Mouse (Mus musculus) ES-CJ7 (cell line): ENCODE results near the gene Cyfip2.
A peak's percentile ranks its signal among the peaks of the same experiment; 100 is the strongest.

Source experiments
- DNase-seq: peaks from one replicate; pipeline ENCODE4 v3.0.0; 2011; ENCODE audit warnings: low read depth, low spot score

Gene Cyfip2

GRCm38 (mm10) chr11:46312523-46313035 is at the start of gene Cyfip2:
TSS of gene Cyfip2 (minus strand) at chr11:46312859.
- no peak for DNase-seq

- DNase-seq = no peak
These were observed 48.5 kb upstream of the Cyfip2 start for GRCm38 (mm10) chr11:46360991-46361665.

- DNase-seq = no peak
These were observed 45.7 kb upstream of the Cyfip2 start for GRCm38 (mm10) chr11:46358369-46358768.

DNA sequence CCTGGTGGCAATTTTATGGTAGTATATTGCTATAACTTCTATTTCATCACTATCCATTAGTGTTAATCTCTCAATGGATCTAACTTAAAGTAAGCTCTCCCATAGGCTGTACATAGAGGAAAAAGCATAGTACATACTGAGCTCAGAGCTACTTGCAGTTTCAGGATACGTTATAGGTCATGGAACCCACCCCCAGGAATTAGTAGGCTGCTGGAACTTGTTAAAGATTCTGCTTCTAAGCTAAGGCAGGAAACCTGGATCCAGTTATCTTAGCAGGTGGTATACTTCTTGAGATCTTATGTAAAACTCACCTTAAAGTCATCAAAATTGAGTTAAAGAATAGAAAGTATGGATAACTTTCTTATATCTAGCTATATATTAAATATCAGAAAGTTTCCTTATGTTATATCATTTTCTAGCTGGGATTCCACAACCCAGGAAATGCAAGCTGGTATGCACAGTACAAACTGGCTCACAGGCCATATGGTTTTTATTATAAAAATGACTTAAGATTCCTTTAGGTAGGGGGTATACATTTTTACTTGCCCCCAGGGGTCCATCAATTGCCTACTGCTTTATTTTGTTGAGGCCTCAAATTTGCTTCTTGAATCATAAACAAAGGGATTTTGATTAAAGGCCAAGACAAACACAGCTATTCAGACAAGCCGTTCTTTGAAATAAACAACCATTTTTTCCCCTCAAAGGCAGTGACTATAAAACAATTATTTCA is 37.2 kb upstream of the Cyfip2 start:
- DNase-seq = no peak

DNA sequence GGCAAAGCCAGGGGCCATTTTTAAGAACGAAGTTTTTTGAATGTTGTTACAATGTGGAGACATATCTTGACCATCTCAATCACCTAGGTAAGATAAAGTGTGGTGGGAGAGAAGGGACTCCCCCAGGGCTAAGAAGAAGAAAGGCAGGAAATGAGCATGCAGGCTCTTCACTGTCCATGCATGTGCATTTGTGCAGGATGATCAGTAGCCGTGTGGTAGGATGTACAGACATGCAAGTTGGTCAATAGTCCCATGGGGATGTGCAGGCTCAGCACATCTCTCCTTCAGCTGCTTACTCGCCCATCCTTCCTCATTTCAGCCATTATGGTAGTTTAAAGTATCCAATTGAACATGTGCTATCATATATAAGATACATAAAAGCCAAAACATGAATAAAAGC is 35.8 kb upstream of the Cyfip2 start:
- no peak for DNase-seq

DNA sequence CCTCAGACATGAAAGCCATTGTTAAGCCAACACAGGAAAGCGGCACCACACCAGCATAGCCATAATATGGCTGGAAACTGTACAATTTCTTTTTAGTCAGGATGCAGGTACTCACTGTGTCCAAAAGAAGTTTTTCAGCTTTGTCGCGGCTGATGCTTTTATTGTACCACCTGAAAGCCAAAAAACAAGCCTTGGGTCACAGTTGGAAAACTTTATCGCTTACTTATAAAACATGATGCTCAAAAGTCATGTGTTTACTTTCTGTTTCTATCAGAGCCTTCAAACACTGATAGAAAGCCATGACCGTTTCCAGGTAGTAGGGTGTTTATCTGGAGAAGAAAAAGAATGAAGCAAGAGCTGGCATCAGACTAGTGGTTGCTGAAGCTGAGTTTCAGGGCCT is 35.1 kb upstream of the Cyfip2 start:
- DNase-seq = no peak

- DNase-seq = no peak
These were observed 31.4 kb upstream of the Cyfip2 start for GRCm38 (mm10) chr11:46343886-46344546.

DNA sequence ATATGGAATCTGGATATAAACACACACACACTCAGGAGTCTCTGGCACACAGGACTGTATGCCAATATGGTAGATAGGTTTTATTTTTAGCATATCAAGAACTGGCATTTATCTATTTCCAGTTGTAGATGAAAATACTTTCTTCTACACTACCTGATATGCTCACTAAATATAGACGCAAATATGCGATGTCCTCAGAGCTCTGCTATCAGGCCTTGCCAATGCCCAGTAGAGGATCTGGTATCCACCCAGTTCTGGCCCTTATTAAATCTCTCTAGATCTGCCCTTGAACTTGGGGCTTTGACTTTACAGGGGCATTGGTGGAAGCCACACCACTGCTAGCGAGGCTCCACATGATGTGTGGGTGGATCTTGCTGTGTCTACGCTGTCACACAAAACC is 29.3 kb upstream of the Cyfip2 start:
- DNase-seq = no peak

- no peak for DNase-seq
These were observed 23.4 kb upstream of the Cyfip2 start for GRCm38 (mm10) chr11:46336020-46336419.

GRCm38 (mm10) chr11:46332217-46332616 is 19.6 kb upstream of the Cyfip2 start:
- DNase-seq = no peak

GRCm38 (mm10) chr11:46326271-46327015 is 13.8 kb upstream of the Cyfip2 start:
- DNase-seq = no peak

DNA sequence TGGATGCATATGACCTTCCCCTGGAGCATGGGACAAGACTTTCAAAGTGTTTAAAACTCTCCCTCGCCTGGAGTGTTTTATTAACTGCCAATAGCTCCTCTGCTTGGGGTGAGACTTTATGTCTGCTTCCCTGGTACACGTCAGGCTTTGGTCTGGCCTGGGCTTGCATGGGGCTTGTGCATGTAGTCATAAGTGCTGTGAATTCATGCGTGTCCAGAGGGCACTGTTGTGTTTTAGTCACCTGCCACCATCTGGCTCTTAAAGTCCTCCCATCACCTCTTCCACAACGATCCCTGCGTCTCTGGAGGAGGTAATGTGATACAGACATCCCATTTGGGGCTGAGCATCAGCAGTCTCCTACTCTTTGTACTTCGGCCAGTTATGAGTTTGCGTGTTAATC is 8.9 kb upstream of the Cyfip2 start:
- DNase-seq = no peak

DNA sequence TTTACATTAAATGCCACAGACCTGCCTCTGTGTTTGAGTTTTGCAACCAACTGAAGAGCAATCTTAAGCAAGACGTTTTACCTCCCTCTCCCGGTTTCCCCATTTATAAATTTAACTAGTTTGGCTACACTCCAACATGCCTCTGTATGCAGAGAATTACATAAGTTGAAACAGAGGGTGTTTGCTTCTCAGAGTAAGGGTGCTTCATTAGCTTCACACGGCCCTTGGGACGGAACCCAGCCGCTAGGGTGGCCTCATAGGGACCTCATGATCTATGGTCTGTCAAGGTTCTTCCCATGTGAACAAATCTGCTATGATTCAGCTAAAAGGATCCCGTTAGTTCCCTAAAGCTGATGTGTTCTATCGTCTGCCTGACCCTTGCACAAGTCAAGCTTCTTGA is 1.9 kb upstream of the Cyfip2 start:
- DNase-seq = no peak

- no peak for DNase-seq
These were observed 1.2 kb upstream of the Cyfip2 start for GRCm38 (mm10) chr11:46313851-46314250.

GRCm38 (mm10) chr11:46311703-46312522 is 746 bp downstream of the Cyfip2 start:
- peak; percentile 38 for DNase-seq

DNA sequence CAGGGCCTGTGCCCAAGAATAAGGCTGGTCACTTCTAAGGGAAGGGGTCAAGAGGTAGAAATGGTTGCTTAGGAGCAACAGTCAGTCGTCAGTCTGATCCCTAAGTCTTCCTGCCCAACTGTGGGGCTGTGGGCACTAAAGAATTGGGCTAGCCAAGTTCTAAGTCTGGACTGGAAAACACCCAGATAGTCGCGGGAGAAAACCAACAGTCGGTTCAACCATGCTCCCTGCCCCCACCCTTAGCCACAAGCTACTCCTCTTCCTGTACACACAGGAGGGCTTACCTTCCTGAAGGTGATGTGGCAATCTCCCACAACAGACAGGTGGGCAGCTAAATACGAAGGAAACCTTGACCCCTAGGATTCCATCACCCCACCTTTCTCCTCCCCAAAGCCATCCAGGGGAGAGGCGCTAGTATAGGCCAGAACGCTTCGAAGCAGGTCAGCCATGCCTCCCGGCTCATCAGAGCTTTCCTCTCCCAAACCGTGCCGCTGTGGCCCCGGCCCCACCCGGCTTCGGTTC is 1.4 kb downstream of the Cyfip2 start:
- DNase-seq = no peak

DNA sequence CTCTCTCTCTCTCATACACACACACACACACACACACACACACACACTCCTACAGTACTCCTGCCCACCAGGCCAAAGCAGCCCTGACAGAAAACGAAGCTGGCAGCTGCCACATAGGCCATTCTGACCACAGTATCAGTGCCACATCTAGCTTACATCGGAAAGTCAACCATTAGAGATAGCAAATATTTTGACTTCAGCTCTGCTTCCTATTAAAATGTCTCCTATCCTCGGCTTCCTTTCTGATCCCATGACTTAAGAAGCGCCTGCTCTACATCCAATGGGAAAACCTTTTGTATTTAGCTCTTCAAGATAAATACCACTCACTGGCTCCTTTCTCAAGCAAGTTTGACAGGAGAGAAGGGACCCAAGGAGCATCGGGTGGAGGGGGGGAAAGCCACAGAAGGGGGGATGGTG is 2.0 kb downstream of the Cyfip2 start:
- no peak for DNase-seq

GRCm38 (mm10) chr11:46309808-46310555 is 2.7 kb downstream of the Cyfip2 start:
- DNase-seq = no peak

GRCm38 (mm10) chr11:46309111-46309741 is 3.4 kb downstream of the Cyfip2 start:
- no peak for DNase-seq
